Mouse (Mus musculus) liver, postnatal 0 days (tissue): ENCODE data around the gene Tsku. TPM values are rescaled to one million over a fixed set of nuclear protein-coding genes. Genes with fewer than 3 reads are reported as not detected.

Experiments used
- ATAC-seq: fragments of 200-750 bp; cut with Nextera tagmentation; 2 replicates; pipeline ENCODE4 v1.8.0; 2017; ENCODE audit warnings: mild to moderate bottlenecking, moderate library complexity
- DNase-seq: peaks from one replicate; pipeline ENCODE4 v3.0.0-alpha.2; 2016
- H3K27ac ChIP-seq: fragments of 300-500 bp; sonication (generic); 2 replicates; pipeline ENCODE4 v1.5.1; 2014; ENCODE audit warnings: antibody characterized with exemption, moderate library complexity, mild to moderate bottlenecking, low read depth
- H3K27me3 ChIP-seq: fragments of 300-500 bp; sonication (generic); 2 replicates; pipeline ENCODE4 v1.6.1; 2014; ENCODE audit warnings: low read length, control low read depth, mixed read lengths; ENCODE audit not compliant: insufficient read depth
- H3K36me3 ChIP-seq: fragments of 300-500 bp; sonication (generic); replicated peaks from 2 replicates; pipeline ENCODE4 v1.6.1; 2014; ENCODE audit warnings: mild to moderate bottlenecking, control low read depth, low read length, moderate library complexity, mixed read lengths; ENCODE audit not compliant: insufficient read depth
- H3K4me1 ChIP-seq: fragments of 300-500 bp; sonication (generic); 2 replicates; pipeline ENCODE4 v1.6.1; 2014; ENCODE audit warnings: antibody characterized with exemption, mild to moderate bottlenecking, control low read depth; ENCODE audit not compliant: insufficient read depth
- H3K4me2 ChIP-seq: fragments of 300-500 bp; sonication (generic); 2 replicates; pipeline ENCODE4 v1.6.1; 2014; ENCODE audit warnings: low read depth, mild to moderate bottlenecking, low read length, moderate library complexity, mixed read lengths
- H3K4me3 ChIP-seq: fragments of 300-500 bp; sonication (generic); 2 replicates; pipeline ENCODE4 v1.5.1; 2014; ENCODE audit warnings: low read depth, low read length
- H3K9ac ChIP-seq: fragments of 300-500 bp; sonication (generic); replicated peaks from 2 replicates; pipeline ENCODE4 v1.6.1; 2014; ENCODE audit warnings: mild to moderate bottlenecking, moderate library complexity
- H3K9me3 ChIP-seq: fragments of 300-500 bp; sonication (generic); 2 replicates; pipeline ENCODE4 v1.6.1; 2016; ENCODE audit warnings: mild to moderate bottlenecking, control low read depth, low read length, mixed read lengths
- CTCF ChIP-seq: sonication (generic); IDR thresholded peaks from 2 replicates; pipeline ENCODE4 v1.5.1; 2016; ENCODE audit warnings: antibody characterized with exemption, low read depth
- EP300 ChIP-seq: IDR thresholded peaks from 2 replicates; pipeline ENCODE4 v1.6.1; 2016; ENCODE audit warnings: antibody characterized with exemption, low read depth, mild to moderate bottlenecking
- WGBS: fragments of 180-500 bp; shearing (Covaris S2); extraction: QIAGEN DNeasy Blood & Tissue Kit; methylation state at CpG from one replicate; pipeline ENCODE4 v1.1.7; 2014; ENCODE audit not compliant: insufficient replicate concordance; 5-methylcytosine and 5-hydroxymethylcytosine counted together
- polyA plus RNA-seq: library from polyadenylated mRNA; unstranded; fragments of >200 nt; fragmentation: Nextera tagmentation; extraction: Ambion mirVana; gene quantifications from 2 replicates; pipeline ENCODE4 v1.2.1, GENCODE M21; 2015

Tsku gene
- polyA plus RNA-seq, 1 experiment from 2014 or later: 18.9 TPM

GRCm38 (mm10) chr7:98348043-98348442 is 13.1 kb downstream of the Tsku start:
- Histone ChIP-seq H3K4me2 (no peak overlapping the region), H3K27ac (peak overlapping the region; percentile 69), H3K36me3 (peaks cover 6% of the 10 kb centered on the region; the same call in 1 of the 2 replicates), H3K9me3 (no peaks in the 10 kb centered on the region), H3K4me3 (no peak overlapping the region), H3K27me3 (no peaks in the 10 kb centered on the region), H3K4me1 (no peaks in the 10 kb centered on the region), H3K9ac (no peak overlapping the region)
- DNase-seq: peak; percentile 78
- peak; percentile 36 for ATAC-seq
- TF ChIP-seq EP300 (no peak), CTCF (peak; percentile 85)
- 40% methylated on average over 7 of the region's 7 CpGs for whole genome bisulfite sequencing

GRCm38 (mm10) chr7:98347471-98347870 is 13.7 kb downstream of the Tsku start:
- Histone ChIP-seq H3K4me1 (peaks cover 2% of the 10 kb centered on the region; the same call in 1 of the 2 replicates), H3K4me3 (no peak overlapping the region), H3K27me3 (peaks cover 3% of the 10 kb centered on the region; the same call in 1 of the 2 replicates), H3K4me2 (no peak overlapping the region), H3K9ac (no peak overlapping the region), H3K27ac (peak overlapping the region; percentile 69), H3K36me3 (peaks cover 4% of the 10 kb centered on the region; the same call in 1 of the 2 replicates), H3K9me3 (no peaks in the 10 kb centered on the region)
- ATAC-seq: peak; percentile 91
- 57% methylated on average over 5 of the region's 5 CpGs for WGBS
- peak; percentile 59 for DNase-seq
- TF ChIP-seq CTCF (no peak), EP300 (peak; percentile 18; the same call in 1 of the 2 replicates)

GRCm38 (mm10) chr7:98345036-98345435 is 16.1 kb downstream of the Tsku start:
- Histone ChIP-seq H3K9ac (no peak overlapping the region), H3K9me3 (no peaks in the 10 kb centered on the region), H3K36me3 (no peaks in the 10 kb centered on the region), H3K4me3 (no peak overlapping the region), H3K4me1 (peaks cover 15% of the 10 kb centered on the region), H3K27me3 (peaks cover 5% of the 10 kb centered on the region; the same call in 1 of the 2 replicates), H3K27ac (no peak overlapping the region), H3K4me2 (no peak overlapping the region)
- DNase-seq (no peak), ATAC-seq (no peak)
- WGBS: 56% methylated on average over 6 of the region's 6 CpGs
- TF ChIP-seq EP300 (no peak), CTCF (no peak)

GRCm38 (mm10) chr7:98344361-98344760 is 16.8 kb downstream of the Tsku start:
- H3K9ac ChIP-seq: no peak overlapping the region
- peaks cover 15% of the 10 kb centered on the region for H3K4me1 ChIP-seq
- H3K4me2 ChIP-seq: no peak overlapping the region
- no peak overlapping the region for H3K27ac ChIP-seq
- no peaks in the 10 kb centered on the region for H3K9me3 ChIP-seq
- DNase-seq (peak; percentile 76), ATAC-seq (no peak)
- no peak overlapping the region for H3K4me3 ChIP-seq
- no peaks in the 10 kb centered on the region for H3K36me3 ChIP-seq
- peak; percentile 78 for TF ChIP-seq CTCF
- no peak for TF ChIP-seq EP300
- WGBS: 21% methylated on average over 3 of the region's 3 CpGs
- H3K27me3 ChIP-seq: peaks cover 5% of the 10 kb centered on the region; the same call in 1 of the 2 replicates

- ATAC-seq: peak; percentile 65
- Histone ChIP-seq H3K27me3 (peaks cover 5% of the 10 kb centered on the region; the same call in 1 of the 2 replicates), H3K36me3 (no peaks in the 10 kb centered on the region), H3K4me3 (no peak overlapping the region), H3K9ac (no peak overlapping the region), H3K9me3 (no peaks in the 10 kb centered on the region), H3K27ac (no peak overlapping the region), H3K4me1 (peaks cover 15% of the 10 kb centered on the region), H3K4me2 (0 out of 2 replicates have a peak overlapping the region, but pooled peaks have one; percentile 83)
- WGBS: 62% methylated on average over 3 of the region's 3 CpGs
- no peak for DNase-seq
- TF ChIP-seq EP300: peak; percentile 47; the same call in 1 of the 2 replicates
- TF ChIP-seq CTCF: no peak
These were observed 18.9 kb downstream of the Tsku start for GRCm38 (mm10) chr7:98342249-98342648.

GRCm38 (mm10) chr7:98341475-98341874 is 19.7 kb downstream of the Tsku start:
- Histone ChIP-seq H3K4me3 (peak overlapping the region; percentile 46), H3K4me2 (peak overlapping the region; percentile 83), H3K27me3 (peaks cover 5% of the 10 kb centered on the region; the same call in 1 of the 2 replicates), H3K9ac (peak overlapping the region; percentile 55), H3K27ac (no peak overlapping the region), H3K4me1 (peaks cover 15% of the 10 kb centered on the region), H3K36me3 (no peaks in the 10 kb centered on the region), H3K9me3 (no peaks in the 10 kb centered on the region)
- peak; percentile 43; the same call in 1 of the 2 replicates for TF ChIP-seq EP300
- TF ChIP-seq CTCF: peak; percentile 95
- peak; percentile 90 for DNase-seq
- WGBS: 6% methylated on average over 13 of the region's 13 CpGs
- peak; percentile 78 for ATAC-seq
